Mouse (Mus musculus) neural tube, embryonic 11.5 days (tissue): ENCODE measurements at regions not wholly inside any gene's neighbourhood (a gene's known extent, or its start where the extent isn't known, plus 50 kb on each side); places are given as distances from the start of the nearest gene placed in this dataset.

Experiments
- ATAC-seq: fragments of 200-750 bp; cut with Nextera tagmentation; 2 replicates; pipeline ENCODE4 v1.8.0; 2017; ENCODE audit warnings: moderate number of reproducible peaks, mild to moderate bottlenecking, moderate TSS enrichment, moderate library complexity; ENCODE audit not compliant: insufficient read depth, low FRiP score, low TSS enrichment
- DNase-seq: peaks from one replicate; pipeline ENCODE4 v3.0.0-alpha.2; 2015; ENCODE audit warnings: low spot score
- H3K27ac ChIP-seq: fragments of 300-500 bp; sonication (generic); 2 replicates; pipeline ENCODE4 v1.5.1; 2014; ENCODE audit warnings: low read depth, mild to moderate bottlenecking, low read length
- H3K27me3 ChIP-seq: fragments of 300-500 bp; sonication (generic); 2 replicates; pipeline ENCODE4 v1.6.1; 2014; ENCODE audit warnings: mild to moderate bottlenecking, low read length, mixed read lengths; ENCODE audit not compliant: control insufficient read depth, insufficient read depth
- H3K36me3 ChIP-seq: fragments of 300-500 bp; sonication (generic); 2 replicates; pipeline ENCODE4 v1.6.1; 2014; ENCODE audit warnings: mild to moderate bottlenecking, low read length, moderate library complexity, mixed read lengths; ENCODE audit not compliant: control insufficient read depth, insufficient read depth
- H3K4me1 ChIP-seq: fragments of 300-500 bp; sonication (generic); 2 replicates; pipeline ENCODE4 v1.6.1; 2014; ENCODE audit warnings: low read length, mixed read lengths; ENCODE audit not compliant: control insufficient read depth, insufficient read depth
- H3K4me2 ChIP-seq: fragments of 300-500 bp; sonication (generic); 2 replicates; pipeline ENCODE4 v1.6.1; 2014; ENCODE audit warnings: low read depth, mild to moderate bottlenecking, moderate library complexity
- H3K4me3 ChIP-seq: fragments of 300-500 bp; sonication (generic); 2 replicates; pipeline ENCODE4 v1.5.1; 2014; ENCODE audit warnings: low read depth, low read length
- H3K9ac ChIP-seq: fragments of 300-500 bp; sonication (generic); 2 replicates; pipeline ENCODE4 v1.6.1; 2014; ENCODE audit warnings: mild to moderate bottlenecking, low read length
- H3K9me3 ChIP-seq: fragments of 300-500 bp; sonication (generic); 2 replicates; pipeline ENCODE4 v1.6.1; 2016; ENCODE audit warnings: low read length; ENCODE audit not compliant: control insufficient read depth
- WGBS: fragments of 180-500 bp; shearing (Covaris S2); extraction: QIAGEN DNeasy Blood & Tissue Kit; methylation state at CpG from one replicate; pipeline ENCODE4 v1.1.7; 2014; 5-methylcytosine and 5-hydroxymethylcytosine counted together

- no peaks in the 10 kb centered on the region for H3K4me1 ChIP-seq
- H3K4me3 ChIP-seq: no peak overlapping the region
- no peak overlapping the region for H3K27ac ChIP-seq
- H3K4me2 ChIP-seq: no peak overlapping the region
- H3K36me3 ChIP-seq: no peaks in the 10 kb centered on the region
- no peak for DNase-seq
- H3K9me3 ChIP-seq: no peaks in the 10 kb centered on the region
- no peaks in the 10 kb centered on the region for H3K27me3 ChIP-seq
- 63% methylated on average over 3 of the region's 3 CpGs for WGBS
- no peak overlapping the region for H3K9ac ChIP-seq
- ATAC-seq: no peak
Measured at GRCm38 (mm10) chr10:96365101-96365500, 228.7 kb downstream of the Gm5426 start.

DNA sequence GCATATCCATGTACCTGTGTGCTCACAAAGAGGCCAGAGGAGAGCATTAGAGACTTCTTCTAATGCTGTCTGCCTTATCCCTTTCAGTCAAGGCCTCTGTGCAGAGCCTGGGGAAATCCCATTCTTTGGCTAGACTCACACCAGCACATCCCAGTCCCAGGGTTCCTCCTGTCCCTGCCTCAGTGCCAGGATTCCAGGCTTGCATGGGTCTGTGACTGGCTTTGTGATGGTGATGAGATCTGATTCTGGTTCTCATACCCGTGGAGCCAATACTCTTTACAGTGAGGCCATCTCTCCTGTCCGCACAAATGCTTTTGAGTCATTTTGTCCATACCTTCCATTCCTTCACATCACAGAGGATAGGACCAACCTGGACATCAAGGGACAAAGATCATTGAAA, 230.5 kb downstream of the Gm5426 start:
- WGBS: 91% methylated on average over 2 of the region's 2 CpGs
- no peak overlapping the region for H3K27ac ChIP-seq
- no peaks in the 10 kb centered on the region for H3K27me3 ChIP-seq
- H3K4me3 ChIP-seq: no peak overlapping the region
- ATAC-seq (no peak), DNase-seq (no peak)
- no peaks in the 10 kb centered on the region for H3K4me1 ChIP-seq
- no peaks in the 10 kb centered on the region for H3K36me3 ChIP-seq
- no peaks in the 10 kb centered on the region for H3K9me3 ChIP-seq
- H3K4me2 ChIP-seq: no peak overlapping the region
- H3K9ac ChIP-seq: no peak overlapping the region

DNA sequence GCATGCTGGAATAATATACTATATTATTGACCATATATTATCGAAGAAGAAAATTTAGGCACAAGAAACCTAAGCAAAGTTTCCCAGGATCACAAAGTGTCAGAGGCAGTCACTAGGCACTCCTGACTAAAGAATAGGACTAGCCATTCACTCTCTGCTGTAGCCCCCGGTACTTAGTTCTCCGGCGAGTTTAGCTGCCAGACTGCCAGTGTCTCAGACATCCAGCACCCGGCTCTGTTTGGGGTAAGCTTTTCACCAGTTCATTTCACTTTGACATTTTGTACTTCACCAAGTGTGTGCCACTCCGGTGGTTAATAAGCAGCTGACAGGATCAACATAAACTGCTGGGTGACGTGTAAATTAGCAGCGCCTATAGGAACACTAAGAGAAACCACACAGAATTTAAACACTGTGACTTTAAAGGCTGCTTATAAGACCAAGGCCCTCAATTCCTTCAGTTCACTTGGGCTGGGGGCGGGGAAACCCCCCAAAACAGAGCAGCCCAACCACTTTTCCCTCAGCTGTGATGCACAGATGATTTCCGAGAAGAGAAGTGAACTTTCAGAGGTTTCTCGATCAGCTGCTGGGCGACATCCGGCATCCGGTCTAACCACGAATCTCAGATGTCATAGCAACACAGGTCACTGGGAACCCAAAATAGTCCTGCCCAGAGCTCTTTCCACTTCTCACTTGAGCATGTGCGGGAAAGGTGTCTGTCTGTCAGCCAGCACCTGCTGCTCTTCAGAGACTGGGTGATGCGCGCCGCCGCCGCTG, 234.3 kb downstream of the Gm5426 start:
- H3K9ac ChIP-seq: no peak overlapping the region
- H3K27ac ChIP-seq: no peak overlapping the region
- no peak for ATAC-seq
- H3K4me3 ChIP-seq: no peak overlapping the region
- no peaks in the 10 kb centered on the region for H3K36me3 ChIP-seq
- H3K9me3 ChIP-seq: no peaks in the 10 kb centered on the region
- H3K4me2 ChIP-seq: no peak overlapping the region
- WGBS: 86% methylated on average over 21 of the region's 21 CpGs
- no peaks in the 10 kb centered on the region for H3K27me3 ChIP-seq
- no peak for DNase-seq
- H3K4me1 ChIP-seq: no peaks in the 10 kb centered on the region

- H3K4me2 ChIP-seq: no peak overlapping the region
- no peak overlapping the region for H3K9ac ChIP-seq
- H3K36me3 ChIP-seq: no peaks in the 10 kb centered on the region
- H3K9me3 ChIP-seq: no peaks in the 10 kb centered on the region
- no peaks in the 10 kb centered on the region for H3K27me3 ChIP-seq
- no peaks in the 10 kb centered on the region for H3K4me1 ChIP-seq
- no peak overlapping the region for H3K4me3 ChIP-seq
- H3K27ac ChIP-seq: no peak overlapping the region
- WGBS: 81% methylated on average over 14 of the region's 14 CpGs
- DNase-seq (no peak), ATAC-seq (no peak)
Measured at GRCm38 (mm10) chr10:96371321-96371653, 234.9 kb downstream of the Gm5426 start.

GRCm38 (mm10) chr10:96372616-96373346, 236.4 kb downstream of the Gm5426 start:
- H3K27me3 ChIP-seq: no peaks in the 10 kb centered on the region
- H3K4me1 ChIP-seq: no peaks in the 10 kb centered on the region
- H3K9me3 ChIP-seq: no peaks in the 10 kb centered on the region
- no peak overlapping the region for H3K4me2 ChIP-seq
- no peak overlapping the region for H3K4me3 ChIP-seq
- no peaks in the 10 kb centered on the region for H3K36me3 ChIP-seq
- 58% methylated on average over 11 of the region's 11 CpGs for WGBS
- no peak overlapping the region for H3K27ac ChIP-seq
- no peak for ATAC-seq
- no peak overlapping the region for H3K9ac ChIP-seq
- DNase-seq: no peak

DNA sequence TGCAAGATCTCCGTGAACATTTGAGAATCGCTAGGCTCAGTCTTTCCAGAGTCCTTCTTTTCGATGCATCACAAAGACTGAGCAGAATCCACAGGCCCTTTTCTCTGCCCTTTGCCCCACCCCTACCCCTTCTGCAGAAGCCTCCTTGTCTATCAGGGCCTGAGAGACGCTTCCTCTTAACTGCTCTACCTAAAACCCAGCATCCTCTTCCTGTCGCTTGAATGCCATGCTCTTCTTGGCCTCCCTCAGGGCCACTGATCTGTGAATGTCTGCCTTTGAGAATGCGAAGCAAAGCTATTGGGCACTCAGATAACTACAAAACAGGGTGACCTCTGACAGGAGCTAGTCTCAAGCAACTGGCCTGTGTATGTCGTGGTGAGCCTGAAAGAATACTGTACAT, 237.1 kb downstream of the Gm5426 start:
- H3K9ac ChIP-seq: no peak overlapping the region

DNA sequence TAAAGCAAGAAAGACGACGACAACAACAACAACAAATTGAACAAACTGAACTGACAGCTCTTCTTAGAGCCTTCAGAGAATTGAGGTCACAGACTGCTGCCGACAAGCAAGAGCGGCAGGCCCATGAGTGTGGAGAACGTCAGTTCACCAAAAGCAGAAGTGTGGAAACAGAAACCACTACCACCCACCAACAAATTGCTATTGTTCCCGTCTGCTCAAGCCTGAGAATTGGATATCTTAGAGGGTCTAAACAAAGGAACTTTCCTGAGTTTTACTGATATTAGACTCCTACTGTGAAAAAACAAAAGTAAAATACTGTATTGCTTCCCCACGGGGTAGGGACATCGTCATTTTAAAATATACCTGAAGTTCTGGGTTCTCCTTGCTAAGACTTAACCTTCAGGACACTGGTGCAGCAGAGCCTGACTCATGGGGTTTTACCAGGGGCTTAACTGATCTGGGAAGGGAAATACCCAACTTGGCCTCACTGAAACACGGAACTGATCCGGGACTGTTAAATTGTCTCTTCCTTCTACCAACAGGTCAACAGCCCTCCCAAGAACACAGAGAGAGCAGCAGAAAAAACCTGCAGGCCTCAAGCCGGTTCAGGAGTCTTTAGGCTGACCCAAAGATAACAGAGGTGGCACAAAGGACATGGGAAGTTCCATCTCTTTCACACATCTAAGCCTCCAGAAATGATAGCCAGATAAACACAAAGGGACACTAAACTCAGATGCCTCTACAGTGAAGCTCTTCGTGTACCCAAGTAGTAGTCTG, 238.1 kb downstream of the Gm5426 start:
- Histone ChIP-seq H3K9me3 (no peaks in the 10 kb centered on the region), H3K36me3 (no peaks in the 10 kb centered on the region), H3K4me3 (no peak overlapping the region), H3K27ac (no peak overlapping the region), H3K4me1 (no peaks in the 10 kb centered on the region), H3K4me2 (no peak overlapping the region), H3K9ac (no peak overlapping the region), H3K27me3 (no peaks in the 10 kb centered on the region)
- DNase-seq (no peak), ATAC-seq (no peak)
- 87% methylated on average over 12 of the region's 12 CpGs for WGBS

More for the DNA sequence above, 237.1 kb downstream of the Gm5426 start:
- H3K4me3 ChIP-seq: no peak overlapping the region
- H3K27me3 ChIP-seq: no peaks in the 10 kb centered on the region
- H3K27ac ChIP-seq: no peak overlapping the region
- no peaks in the 10 kb centered on the region for H3K9me3 ChIP-seq
- H3K4me2 ChIP-seq: no peak overlapping the region
- H3K4me1 ChIP-seq: no peaks in the 10 kb centered on the region
- DNase-seq: no peak
- H3K36me3 ChIP-seq: no peaks in the 10 kb centered on the region
- ATAC-seq: no peak
- WGBS: 77% methylated on average over 7 of the region's 7 CpGs

GRCm38 (mm10) chr10:96375070-96375447, 238.7 kb downstream of the Gm5426 start:
- Histone ChIP-seq H3K9ac (no peak overlapping the region), H3K27ac (no peak overlapping the region), H3K27me3 (no peaks in the 10 kb centered on the region), H3K9me3 (no peaks in the 10 kb centered on the region), H3K4me3 (no peak overlapping the region), H3K4me1 (no peaks in the 10 kb centered on the region), H3K4me2 (no peak overlapping the region), H3K36me3 (no peaks in the 10 kb centered on the region)
- DNase-seq (no peak), ATAC-seq (no peak)
- 94% methylated on average over 3 of the region's 3 CpGs for WGBS
